Mouse (Mus musculus) 416B (cell line): Measurements from ENCODE around the gene Ifi47.

Experiments used
- DNase-seq: peaks from one replicate; pipeline ENCODE4 v3.0.0; 2011; ENCODE audit warnings: low read depth

The Ifi47 gene

GRCm38 (mm10) chr11:49089735-49090507, 13.5 kb downstream of the Ifi47 start:
- no peak for DNase-seq

- no peak for DNase-seq
Measured at GRCm38 (mm10) chr11:49090551-49090950, 14.2 kb downstream of the Ifi47 start.

DNA sequence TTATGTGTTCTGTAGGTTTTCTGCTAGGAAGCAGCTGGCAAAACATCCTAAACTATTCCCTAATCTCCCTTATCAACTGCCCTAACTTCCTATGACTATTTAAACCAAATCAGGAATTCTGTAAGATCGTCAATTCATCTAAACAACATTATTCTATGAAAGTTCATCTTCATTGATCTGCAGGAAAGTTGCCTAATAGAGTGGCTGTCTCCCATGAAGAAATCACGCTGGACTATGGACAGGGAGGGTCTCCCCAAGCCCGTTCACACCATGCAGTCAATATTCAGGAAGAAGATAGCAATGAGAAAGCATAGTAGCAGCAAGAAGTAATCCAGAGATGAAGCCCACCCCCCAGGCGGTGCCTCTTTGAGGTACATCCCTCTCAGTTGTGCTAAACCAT, 14.8 kb downstream of the Ifi47 start:
- DNase-seq: no peak

- DNase-seq: no peak
Measured at GRCm38 (mm10) chr11:49092053-49092586, 15.7 kb downstream of the Ifi47 start.

GRCm38 (mm10) chr11:49092786-49093185, 16.4 kb downstream of the Ifi47 start:
- no peak for DNase-seq

GRCm38 (mm10) chr11:49093861-49094660, 17.7 kb downstream of the Ifi47 start:
- DNase-seq: no peak

DNA sequence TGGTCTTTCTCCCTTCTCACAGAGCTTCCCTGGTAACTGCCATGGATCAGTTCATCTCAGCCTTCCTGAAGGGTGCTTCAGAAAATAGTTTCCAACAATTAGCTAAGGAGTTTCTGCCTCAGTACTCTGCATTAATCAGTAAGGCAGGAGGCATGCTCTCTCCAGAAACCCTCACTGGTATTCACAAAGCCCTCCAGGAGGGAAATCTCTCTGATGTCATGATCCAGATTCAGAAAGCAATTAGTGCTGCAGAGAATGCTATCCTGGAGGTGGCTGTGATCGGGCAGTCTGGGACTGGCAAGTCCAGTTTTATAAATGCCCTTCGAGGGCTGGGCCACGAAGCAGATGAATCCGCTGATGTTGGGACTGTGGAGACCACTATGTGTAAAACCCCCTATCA, 19.0 kb downstream of the Ifi47 start:
- DNase-seq: no peak

DNA sequence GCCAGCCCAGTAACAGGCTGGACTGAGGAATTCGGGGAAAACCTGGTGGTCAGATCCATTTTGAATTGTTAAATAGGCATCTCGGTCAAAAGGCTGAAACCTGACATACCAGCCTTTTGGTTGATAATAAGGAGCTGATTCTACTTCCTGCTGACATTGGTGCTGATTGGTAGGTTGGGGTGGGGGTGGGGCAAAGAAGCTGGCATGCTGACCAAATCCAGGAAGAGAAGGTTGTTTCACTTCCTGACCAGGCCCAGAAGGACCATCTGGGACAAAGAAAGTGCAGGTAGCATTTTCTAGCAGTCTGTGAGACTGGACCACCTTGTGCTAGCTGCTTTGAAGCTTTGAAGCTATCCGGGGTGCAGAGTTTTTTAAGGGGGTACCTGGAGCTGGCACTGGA, 24.0 kb downstream of the Ifi47 start:
- peak; percentile 86 for DNase-seq

DNA sequence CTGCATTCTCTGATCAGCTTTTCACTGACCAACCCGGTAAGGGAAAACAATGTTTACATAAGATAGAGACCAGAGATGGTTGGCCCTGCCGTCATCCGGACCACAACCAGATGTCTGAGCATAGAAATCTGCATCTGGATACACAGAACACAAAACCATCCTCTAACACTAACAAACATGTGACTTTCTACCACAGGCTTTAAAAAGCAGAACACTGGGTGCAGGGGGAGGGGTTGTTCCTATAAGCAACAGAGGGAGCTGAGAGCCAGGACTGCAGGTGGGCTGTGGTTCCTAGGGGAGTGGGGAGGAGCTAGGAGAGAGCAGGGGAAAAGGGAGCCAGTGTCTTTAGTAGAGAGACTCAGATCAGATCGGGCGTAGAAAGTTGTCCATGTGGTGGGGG, 25.1 kb downstream of the Ifi47 start:
- DNase-seq: peak; percentile 50

- peak; percentile 89 for DNase-seq
Measured at GRCm38 (mm10) chr11:49103047-49103693, 26.8 kb downstream of the Ifi47 start.

GRCm38 (mm10) chr11:49105752-49106151, 29.4 kb downstream of the Ifi47 start:
- DNase-seq: no peak

- DNase-seq: peak; percentile 53
Measured at GRCm38 (mm10) chr11:49107650-49108537, 31.5 kb downstream of the Ifi47 start.

GRCm38 (mm10) chr11:49108833-49109232, 32.4 kb downstream of the Ifi47 start:
- peak; percentile 65 for DNase-seq

DNA sequence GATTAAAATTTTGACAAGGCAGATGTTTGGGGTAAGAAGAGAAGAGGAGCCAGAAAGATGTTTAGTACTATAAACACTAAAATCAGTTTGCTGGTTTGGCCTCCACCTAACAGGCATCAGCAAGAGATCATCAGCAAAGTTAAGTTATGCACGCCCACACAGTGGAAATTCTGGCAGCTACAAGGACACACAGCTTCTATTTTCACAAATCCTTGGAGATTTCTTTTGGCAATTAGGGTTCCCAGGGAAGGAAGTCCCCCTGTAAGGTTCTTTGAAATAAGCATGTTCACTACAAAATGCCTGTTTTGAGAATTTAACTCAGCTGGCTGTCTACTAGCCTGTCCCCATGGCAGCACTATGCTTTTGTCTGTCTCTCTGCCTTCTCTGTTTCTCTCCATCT, 34.6 kb downstream of the Ifi47 start:
- DNase-seq: no peak

GRCm38 (mm10) chr11:49112624-49113219, 36.3 kb downstream of the Ifi47 start:
- no peak for DNase-seq

DNA sequence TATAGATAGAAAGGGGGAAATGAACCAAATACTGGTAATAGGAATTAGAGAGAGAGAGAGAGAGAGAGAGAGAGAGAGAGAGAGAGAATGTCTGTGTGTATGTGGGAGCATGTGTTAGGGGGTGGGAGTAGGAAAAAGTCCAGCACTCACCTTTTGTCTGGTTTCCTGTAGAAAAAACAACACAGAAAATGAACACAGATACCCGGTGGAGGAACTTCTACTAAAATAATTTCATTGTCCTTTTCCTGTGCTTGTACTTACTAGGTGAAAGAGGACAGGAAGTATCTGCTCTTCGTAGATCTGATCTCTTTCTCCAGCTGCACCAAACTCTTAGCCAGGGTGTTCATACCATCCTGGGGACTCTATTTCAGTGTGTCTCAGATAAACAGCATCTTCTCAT, 37.8 kb downstream of the Ifi47 start:
- peak; percentile 42 for DNase-seq

- no peak for DNase-seq
Measured at GRCm38 (mm10) chr11:49114774-49115173, 38.4 kb downstream of the Ifi47 start, which contains the start of gene Olfr1396. TSS of gene Olfr1396 (minus strand) at chr11:49114874.

GRCm38 (mm10) chr11:49119635-49120034, 43.2 kb downstream of the Ifi47 start:
- DNase-seq: no peak

DNA sequence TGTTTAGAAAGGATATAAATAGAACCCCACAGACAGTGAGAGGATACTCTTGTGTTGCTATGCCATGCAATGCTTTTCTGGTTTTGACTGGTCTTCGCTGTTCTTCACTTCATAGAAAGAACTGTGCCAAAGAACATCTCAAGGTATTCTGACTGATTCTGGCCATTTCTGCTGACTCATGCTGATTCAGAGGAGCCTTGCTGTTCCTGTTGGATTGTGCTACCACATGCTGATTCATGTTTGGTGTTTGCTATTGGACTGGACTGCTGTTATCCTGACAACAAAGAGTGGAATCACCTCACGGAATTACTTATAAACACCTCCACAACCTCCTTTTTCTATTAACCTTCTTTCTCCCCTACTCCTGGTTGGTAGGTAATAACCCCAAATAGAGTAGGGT, 47.8 kb downstream of the Ifi47 start:
- DNase-seq: peak; percentile 47

- no peak for DNase-seq
Measured at GRCm38 (mm10) chr11:49141974-49142373, 65.6 kb downstream of the Ifi47 start, which contains the start of gene Olfr1395. TSS of gene Olfr1395 (plus strand) at chr11:49142274.
